Mouse (Mus musculus) E14TG2a.4 (cell line): Measurements from ENCODE around the gene Aire.

Experiments
- CTCF ChIP-seq: conservative IDR thresholded peaks from 2 replicates; pipeline ENCODE4 v1.5.1; 2014; ENCODE audit warnings: low read length
- POU5F1 ChIP-seq: IDR thresholded peaks from 2 replicates; pipeline ENCODE4 v1.6.1; 2014; ENCODE audit warnings: low read length, borderline replicate concordance

DNA sequence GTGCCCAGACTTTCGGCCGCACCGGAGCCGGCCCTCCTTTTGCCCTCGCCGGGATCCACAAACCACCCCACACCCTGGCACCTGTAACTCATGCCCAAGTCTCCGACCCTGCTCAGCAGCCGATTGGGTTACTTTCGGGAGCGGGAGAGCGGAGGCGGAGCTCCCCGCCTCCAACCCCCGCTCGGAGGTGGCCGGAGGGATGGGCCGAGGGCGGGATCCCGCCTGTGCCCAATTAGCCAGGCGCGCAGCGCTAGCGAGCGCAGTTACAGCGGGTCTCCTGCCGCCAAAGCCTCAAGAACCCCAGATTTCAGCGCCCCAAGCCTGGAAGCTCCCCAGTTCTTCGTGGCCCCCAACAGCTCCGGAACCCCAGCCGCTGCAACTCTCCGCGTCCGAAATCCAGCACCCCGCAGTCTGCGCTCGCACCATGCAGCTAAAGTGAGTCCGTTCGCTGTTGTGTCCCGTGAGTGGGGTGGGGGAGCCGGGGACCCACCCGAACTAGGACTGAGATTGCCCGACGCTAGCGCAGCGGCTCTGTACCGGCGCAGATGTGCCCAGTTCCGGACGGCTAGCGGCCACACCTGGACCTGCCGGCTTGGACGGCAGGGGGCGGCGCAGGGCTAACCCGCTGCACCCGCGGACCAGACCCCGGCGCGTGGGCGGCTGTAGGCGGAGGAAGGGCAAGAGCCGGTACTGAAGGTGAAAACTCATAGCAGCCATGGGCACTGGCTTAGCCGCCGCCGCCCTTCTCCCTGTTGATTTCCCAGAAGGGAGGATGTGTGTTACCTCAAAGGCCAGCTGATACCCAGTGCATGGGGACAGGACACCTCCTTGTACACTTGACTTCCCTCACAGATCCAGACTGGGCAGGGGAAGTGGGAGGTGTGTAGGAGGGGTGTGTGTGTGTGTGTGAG is 25.9 kb upstream of the Aire start, which contains the start of gene Icosl:
- no peak for TF ChIP-seq CTCF
- no peak for TF ChIP-seq POU5F1
